Mouse (Mus musculus): ENCODE results near the gene Arhgef38. TPM values are rescaled to one million over a fixed set of nuclear protein-coding genes. Genes with fewer than 3 reads are reported as not detected.

The Arhgef38 gene
- polyA plus RNA-seq, 1 experiment = not detected

DNA sequence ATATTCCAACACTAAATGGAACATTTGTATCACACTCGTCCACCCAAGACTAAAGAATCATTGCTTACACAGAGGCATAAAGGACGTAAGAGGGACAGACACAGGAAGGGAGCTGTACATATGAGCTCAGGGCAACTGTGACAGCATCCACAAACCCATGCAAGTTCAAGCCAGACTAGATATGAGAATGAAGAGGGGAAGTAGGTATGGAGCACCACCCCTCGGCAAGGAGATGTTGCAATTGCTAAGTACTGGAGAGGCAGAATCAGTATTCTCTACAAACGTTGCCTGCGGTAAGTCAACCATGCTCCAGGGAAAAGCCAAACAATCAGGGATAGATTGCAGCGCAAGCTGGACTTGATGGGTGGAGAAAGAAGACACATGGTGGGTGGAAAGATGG, 81.1 kb downstream of the Arhgef38 start:
- Histone ChIP-seq H3K4me3 (ENCODE audit: insufficient read depth, low read depth, low read length) (no peak overlapping the region), H3K4me1 (ENCODE audit: control insufficient read depth, insufficient read depth, low read length) (no peaks in the 10 kb centered on the region; the same call in 1 of the 2 replicates), H3K27ac (ENCODE audit: insufficient read depth, low read depth, low read length) (no peak overlapping the region)
- WGBS = 84% methylated on average over 6 of the region's 6 CpGs
- TF ChIP-seq POLR2A (IDR thresholded peaks at IDR 0.05; ENCODE audit: insufficient read depth, low read depth, low read length) = no peak
- TF ChIP-seq CTCF (IDR thresholded peaks at IDR 0.05; ENCODE audit: insufficient read depth, low read depth, low read length) = no peak

DNA sequence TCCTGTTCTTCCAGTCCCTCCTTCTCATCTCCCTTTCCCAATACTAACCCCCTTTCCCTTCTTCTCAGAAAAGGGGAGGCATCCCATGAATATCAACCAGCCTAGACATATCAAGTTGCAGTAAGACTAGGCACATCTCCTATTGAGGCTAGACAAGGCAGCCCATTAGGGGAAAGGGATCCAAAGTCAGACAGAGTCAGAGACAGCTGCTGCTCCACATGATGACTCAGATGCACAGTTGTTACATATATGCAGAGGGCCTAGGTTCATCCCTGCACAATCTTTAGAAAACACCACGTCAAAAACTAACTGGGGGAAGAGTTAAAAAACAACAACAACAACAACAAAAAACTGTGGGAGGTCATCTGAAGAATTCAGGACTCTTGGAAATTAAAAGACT, 81.9 kb downstream of the Arhgef38 start:
- TF ChIP-seq CTCF (IDR thresholded peaks at IDR 0.05; ENCODE audit: insufficient read depth, low read depth, low read length) (no peak), POLR2A (IDR thresholded peaks at IDR 0.05; ENCODE audit: insufficient read depth, low read depth, low read length) (no peak)
- WGBS = 68% methylated on average over 1 of the region's 1 CpGs
- no peak overlapping the region for H3K4me3 ChIP-seq (ENCODE audit: insufficient read depth, low read depth, low read length)
- H3K4me1 ChIP-seq (ENCODE audit: control insufficient read depth, insufficient read depth, low read length) = no peaks in the 10 kb centered on the region; the same call in 1 of the 2 replicates
- no peak overlapping the region for H3K27ac ChIP-seq (ENCODE audit: insufficient read depth, low read depth, low read length)

DNA sequence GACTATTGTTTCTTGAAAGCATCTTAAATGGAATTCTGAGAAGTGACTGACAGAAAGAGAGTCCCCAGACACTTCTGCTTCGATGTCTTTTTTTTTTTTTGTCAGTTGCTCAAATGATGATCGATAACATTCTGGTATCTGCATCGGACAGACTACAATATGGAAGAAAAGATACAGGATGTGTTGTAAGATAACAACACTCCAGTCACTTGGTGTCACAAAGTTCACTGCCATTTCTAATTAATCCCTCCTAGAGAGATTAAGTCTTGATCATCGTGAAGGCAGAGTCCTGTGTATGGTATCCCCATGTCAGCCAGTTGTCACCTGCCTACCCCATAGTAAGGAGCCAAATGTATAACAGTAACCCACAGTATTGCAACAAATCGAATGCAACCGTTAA, 83.1 kb downstream of the Arhgef38 start:
- Histone ChIP-seq H3K27ac (ENCODE audit: insufficient read depth, low read depth, low read length) (no peak overlapping the region), H3K4me3 (ENCODE audit: insufficient read depth, low read depth, low read length) (no peak overlapping the region), H3K4me1 (ENCODE audit: control insufficient read depth, insufficient read depth, low read length) (no peaks in the 10 kb centered on the region; the same call in 1 of the 2 replicates)
- 88% methylated on average over 6 of the region's 6 CpGs for WGBS
- TF ChIP-seq CTCF (IDR thresholded peaks at IDR 0.05; ENCODE audit: insufficient read depth, low read depth, low read length) (no peak), POLR2A (IDR thresholded peaks at IDR 0.05; ENCODE audit: insufficient read depth, low read depth, low read length) (no peak)

DNA sequence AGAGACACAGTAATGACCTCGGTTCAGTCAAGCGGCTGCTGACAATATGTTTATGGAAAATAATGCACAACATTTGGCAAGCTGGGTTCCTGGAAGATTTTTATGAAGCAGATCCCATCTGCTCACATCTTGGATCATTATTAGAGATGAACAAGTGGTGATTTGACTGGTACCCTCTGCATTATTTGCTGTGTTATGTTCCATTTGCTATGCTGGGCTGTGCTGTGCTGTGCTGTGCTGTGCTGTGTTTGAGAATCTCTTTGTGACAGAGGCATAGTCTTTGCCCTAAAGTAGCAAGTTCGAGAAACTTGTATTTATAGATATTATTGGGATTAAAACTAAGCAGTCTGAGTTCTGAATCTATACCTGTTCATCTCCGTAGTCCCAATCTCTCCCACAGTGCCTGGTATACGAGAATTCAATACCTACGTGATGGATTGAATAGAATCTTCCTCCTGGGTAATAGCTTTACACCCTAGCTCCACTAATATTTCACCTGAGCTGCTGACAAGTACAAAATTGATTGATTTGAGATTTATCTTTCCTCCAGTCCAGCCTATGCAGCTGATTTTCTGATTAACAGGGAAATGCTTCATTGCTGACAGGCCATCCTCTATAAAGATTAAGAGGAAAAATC, 90.1 kb downstream of the Arhgef38 start:
- Histone ChIP-seq H3K4me1 (ENCODE audit: control insufficient read depth, insufficient read depth, low read length) (no peaks in the 10 kb centered on the region), H3K27ac (ENCODE audit: insufficient read depth, low read depth, low read length) (no peak overlapping the region), H3K4me3 (ENCODE audit: insufficient read depth, low read depth, low read length) (no peak overlapping the region)
- TF ChIP-seq POLR2A (IDR thresholded peaks at IDR 0.05; ENCODE audit: insufficient read depth, low read depth, low read length) (no peak), CTCF (IDR thresholded peaks at IDR 0.05; ENCODE audit: insufficient read depth, low read depth, low read length) (no peak)
- 90% methylated on average over 6 of the region's 6 CpGs for WGBS

DNA sequence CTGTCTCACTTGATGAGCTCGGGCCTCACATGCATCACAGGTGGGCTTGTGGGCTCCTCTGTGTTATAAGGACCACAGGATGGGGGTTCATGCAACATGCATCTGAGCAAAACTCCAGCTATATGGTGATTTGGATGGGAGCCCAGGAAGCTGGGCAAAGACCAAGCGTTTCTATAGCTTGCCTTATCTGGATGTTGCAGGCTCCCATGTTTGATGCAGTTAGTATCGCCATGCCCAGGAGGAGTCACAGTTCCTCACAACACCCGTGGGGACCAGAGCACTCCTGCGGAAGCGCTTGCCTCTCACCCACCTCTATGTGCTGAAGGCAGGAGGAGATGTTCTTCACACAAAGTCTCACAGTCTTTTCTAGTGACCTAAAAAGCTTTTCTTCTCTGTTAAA, 92.9 kb downstream of the Arhgef38 start:
- no peak for TF ChIP-seq POLR2A (IDR thresholded peaks at IDR 0.05; ENCODE audit: insufficient read depth, low read depth, low read length)
- TF ChIP-seq CTCF (IDR thresholded peaks at IDR 0.05; ENCODE audit: insufficient read depth, low read depth, low read length) = no peak
- Histone ChIP-seq H3K4me3 (ENCODE audit: insufficient read depth, low read depth, low read length) (no peak overlapping the region), H3K27ac (ENCODE audit: insufficient read depth, low read depth, low read length) (no peak overlapping the region), H3K4me1 (ENCODE audit: control insufficient read depth, insufficient read depth, low read length) (no peaks in the 10 kb centered on the region)
- WGBS = 81% methylated on average over 6 of the region's 6 CpGs

DNA sequence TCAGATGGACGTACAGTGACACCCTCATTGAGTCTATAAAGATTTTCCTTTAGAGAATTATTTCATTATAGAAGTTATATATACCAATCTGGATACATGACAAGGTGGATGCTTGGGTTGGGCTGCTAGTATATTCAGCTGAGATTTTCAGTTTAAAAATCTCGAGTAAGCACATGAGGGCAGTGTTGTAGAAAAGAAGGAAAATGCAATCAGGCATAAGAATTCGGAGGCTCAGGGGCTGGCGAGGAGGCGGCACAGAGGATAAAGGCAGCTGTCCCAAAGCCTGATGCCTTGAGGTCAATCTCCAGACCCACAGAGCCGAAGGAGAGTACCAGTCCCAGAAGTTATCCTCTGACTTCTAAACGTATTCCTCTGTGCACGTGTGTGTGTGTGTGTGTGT, 102.1 kb downstream of the Arhgef38 start:
- no peak overlapping the region for H3K4me3 ChIP-seq (ENCODE audit: insufficient read depth, low read depth, low read length)
- no peak overlapping the region for H3K27ac ChIP-seq (ENCODE audit: insufficient read depth, low read depth, low read length)
- no peaks in the 10 kb centered on the region for H3K4me1 ChIP-seq (ENCODE audit: control insufficient read depth, insufficient read depth, low read length)
- 37% methylated on average over 8 of the region's 8 CpGs for whole genome bisulfite sequencing
- TF ChIP-seq CTCF (IDR thresholded peaks at IDR 0.05; ENCODE audit: insufficient read depth, low read depth, low read length) (no peak), POLR2A (IDR thresholded peaks at IDR 0.05; ENCODE audit: insufficient read depth, low read depth, low read length) (no peak)

DNA sequence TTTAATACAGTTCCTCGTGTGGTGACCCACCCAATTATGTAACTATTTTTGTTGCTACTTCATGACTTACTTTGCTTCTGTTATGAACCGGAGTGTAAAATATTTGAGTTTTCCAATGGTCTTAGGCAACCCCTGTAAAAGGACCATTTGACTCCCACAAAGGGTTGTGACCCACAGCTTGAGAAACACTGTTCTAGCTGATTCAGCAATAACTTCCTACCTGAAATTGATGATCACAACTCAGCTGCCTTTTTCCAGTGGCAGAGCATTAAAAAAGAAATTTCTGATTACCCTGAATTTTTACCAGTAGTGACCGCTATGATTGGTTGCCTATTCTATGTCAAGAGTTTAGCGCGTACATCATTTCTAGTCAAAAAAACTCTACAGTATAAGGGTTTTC, 103.4 kb downstream of the Arhgef38 start:
- Histone ChIP-seq H3K4me1 (ENCODE audit: control insufficient read depth, insufficient read depth, low read length) (no peaks in the 10 kb centered on the region), H3K4me3 (ENCODE audit: insufficient read depth, low read depth, low read length) (no peak overlapping the region), H3K27ac (ENCODE audit: insufficient read depth, low read depth, low read length) (no peak overlapping the region)
- WGBS = 93% methylated on average over 5 of the region's 5 CpGs
- TF ChIP-seq CTCF (IDR thresholded peaks at IDR 0.05; ENCODE audit: insufficient read depth, low read depth, low read length) (no peak), POLR2A (IDR thresholded peaks at IDR 0.05; ENCODE audit: insufficient read depth, low read depth, low read length) (no peak)

DNA sequence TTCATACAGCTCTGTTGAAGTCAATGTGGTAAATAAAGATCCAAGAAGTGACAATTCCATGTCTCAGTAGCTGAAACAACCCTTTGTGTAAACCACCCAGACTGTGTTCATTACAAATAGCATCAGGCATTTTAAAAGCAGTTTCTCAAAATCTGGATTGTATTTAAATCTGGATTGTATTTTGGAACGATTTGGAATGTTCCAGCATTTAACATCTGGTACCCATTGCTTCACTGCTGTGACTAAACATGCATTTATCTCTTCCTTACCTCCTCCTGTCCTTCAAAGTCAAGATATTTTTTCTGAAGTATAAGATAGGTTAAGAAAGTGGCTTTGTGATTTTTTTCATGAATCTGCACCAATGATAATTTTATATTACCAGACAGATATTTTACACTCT, 121.5 kb downstream of the Arhgef38 start:
- 44% methylated on average over 1 of the region's 1 CpGs for WGBS
- Histone ChIP-seq H3K27ac (ENCODE audit: insufficient read depth, low read depth, low read length) (no peak overlapping the region), H3K4me1 (ENCODE audit: control insufficient read depth, insufficient read depth, low read length) (no peaks in the 10 kb centered on the region), H3K4me3 (ENCODE audit: insufficient read depth, low read depth, low read length) (no peak overlapping the region)
- TF ChIP-seq CTCF (IDR thresholded peaks at IDR 0.05; ENCODE audit: insufficient read depth, low read depth, low read length) (no peak), POLR2A (IDR thresholded peaks at IDR 0.05; ENCODE audit: insufficient read depth, low read depth, low read length) (no peak)

DNA sequence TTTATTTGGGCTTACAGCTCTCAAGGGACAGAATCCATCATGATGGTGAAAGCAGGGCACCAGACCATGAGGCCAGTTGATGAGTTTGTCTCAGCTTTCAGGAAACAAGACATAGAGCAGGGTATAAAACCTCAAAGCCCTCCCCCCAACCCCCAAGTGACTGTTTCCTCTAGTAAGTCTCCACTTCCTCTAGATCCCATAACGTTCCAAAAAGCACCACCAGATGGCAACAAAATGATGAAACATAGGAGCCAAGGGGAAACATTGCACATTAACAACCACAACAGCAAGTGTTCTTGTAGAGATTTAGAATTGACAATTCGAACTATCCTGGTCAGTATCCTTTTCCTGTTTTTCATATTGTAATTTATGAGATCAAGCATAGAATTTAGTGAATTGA, 123.0 kb downstream of the Arhgef38 start:
- Histone ChIP-seq H3K4me1 (ENCODE audit: control insufficient read depth, insufficient read depth, low read length) (no peaks in the 10 kb centered on the region), H3K4me3 (ENCODE audit: insufficient read depth, low read depth, low read length) (no peak overlapping the region), H3K27ac (ENCODE audit: insufficient read depth, low read depth, low read length) (no peak overlapping the region)
- WGBS = 22% methylated on average over 2 of the region's 2 CpGs
- TF ChIP-seq POLR2A (IDR thresholded peaks at IDR 0.05; ENCODE audit: insufficient read depth, low read depth, low read length) = no peak
- no peak for TF ChIP-seq CTCF (IDR thresholded peaks at IDR 0.05; ENCODE audit: insufficient read depth, low read depth, low read length)

DNA sequence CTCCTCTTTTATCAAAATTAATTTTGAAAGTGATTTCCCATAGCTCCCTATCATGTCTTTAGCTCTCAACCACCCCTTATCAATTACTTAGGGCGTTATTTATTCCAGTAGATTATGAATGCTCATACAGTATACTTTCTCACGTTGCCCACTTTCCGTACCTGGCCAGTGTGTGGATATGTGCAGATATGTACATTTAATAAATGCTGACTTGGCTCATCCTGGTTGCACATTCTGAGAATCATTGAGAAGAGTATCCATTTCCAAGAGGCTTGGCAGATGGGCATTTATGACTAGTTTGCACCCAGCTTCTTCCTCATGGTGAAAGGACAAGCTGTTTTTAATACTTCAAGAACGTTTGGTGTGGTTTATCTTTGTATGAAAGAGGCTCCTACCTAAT, 124.9 kb downstream of the Arhgef38 start:
- H3K27ac ChIP-seq (ENCODE audit: insufficient read depth, low read depth, low read length) = no peak overlapping the region
- H3K4me1 ChIP-seq (ENCODE audit: control insufficient read depth, insufficient read depth, low read length) = no peaks in the 10 kb centered on the region
- H3K4me3 ChIP-seq (ENCODE audit: insufficient read depth, low read depth, low read length) = no peak overlapping the region
- WGBS = 95% methylated on average over 4 of the region's 4 CpGs
- TF ChIP-seq CTCF (IDR thresholded peaks at IDR 0.05; ENCODE audit: insufficient read depth, low read depth, low read length) (no peak), POLR2A (IDR thresholded peaks at IDR 0.05; ENCODE audit: insufficient read depth, low read depth, low read length) (no peak)
